Mouse (Mus musculus) midbrain, embryonic 11.5 days (tissue): Measurements from ENCODE around the gene Mri1. TPM values are rescaled to one million over a fixed set of nuclear protein-coding genes. Genes with fewer than 3 reads are reported as not detected.

ENCODE experiments used
- ATAC-seq: fragments of 200-750 bp; cut with Nextera tagmentation; 2 replicates; pipeline ENCODE4 v1.8.0; 2017; ENCODE audit warnings: moderate TSS enrichment, moderate library complexity; ENCODE audit not compliant: low FRiP score
- DNase-seq: peaks from one replicate; pipeline ENCODE4 v3.0.0; 2015; ENCODE audit warnings: low spot score; ENCODE audit errors: missing footprints
- H3K27ac ChIP-seq: fragments of 300-500 bp; sonication (generic); 2 replicates; pipeline ENCODE4 v1.5.1; 2014; ENCODE audit warnings: low read depth, low read length
- H3K27me3 ChIP-seq: fragments of 300-500 bp; sonication (generic); 2 replicates; pipeline ENCODE4 v1.6.1; 2014; ENCODE audit warnings: mild to moderate bottlenecking, low read length, moderate library complexity, mixed read lengths; ENCODE audit not compliant: control insufficient read depth, insufficient read depth
- H3K36me3 ChIP-seq: fragments of 300-500 bp; sonication (generic); 2 replicates; pipeline ENCODE4 v1.6.1; 2014; ENCODE audit warnings: mild to moderate bottlenecking, low read length, moderate library complexity, mixed read lengths; ENCODE audit not compliant: control insufficient read depth, insufficient read depth
- H3K4me1 ChIP-seq: fragments of 300-500 bp; sonication (generic); 2 replicates; pipeline ENCODE4 v1.6.1; 2014; ENCODE audit warnings: low read length; ENCODE audit not compliant: control insufficient read depth, insufficient read depth
- H3K4me2 ChIP-seq: fragments of 300-500 bp; sonication (generic); 2 replicates; pipeline ENCODE4 v1.6.1; 2014; ENCODE audit warnings: mild to moderate bottlenecking, moderate library complexity
- H3K4me3 ChIP-seq: fragments of 300-500 bp; sonication (generic); 2 replicates; pipeline ENCODE4 v1.5.1; 2014; ENCODE audit warnings: low read depth, low read length
- H3K9ac ChIP-seq: fragments of 300-500 bp; sonication (generic); 2 replicates; pipeline ENCODE4 v1.6.1; 2014; ENCODE audit warnings: low read length
- H3K9me3 ChIP-seq: fragments of 300-500 bp; sonication (generic); 2 replicates; pipeline ENCODE4 v1.6.1; 2016; ENCODE audit warnings: low read length; ENCODE audit not compliant: control insufficient read depth
- WGBS: fragments of 180-500 bp; shearing (Covaris S2); extraction: QIAGEN DNeasy Blood & Tissue Kit; methylation state at CpG from one replicate; pipeline ENCODE4 v1.1.7; 2014; 5-methylcytosine and 5-hydroxymethylcytosine counted together
- microRNA counts: library from miRNA; unstranded; fragments of <30 nt; microRNA quantifications from one replicate; lab custom pipeline; 2015
- microRNA-seq: library from miRNA; unstranded; fragments of <30 nt; microRNA quantifications from one replicate; pipeline ENCODE4, GENCODE M21; 2017
- polyA plus RNA-seq: library from polyadenylated mRNA; unstranded; fragments of >200 nt; fragmentation: Nextera tagmentation; extraction: Ambion mirVana; gene quantifications from 2 replicates; pipeline ENCODE4 v1.2.1, GENCODE M21; 2014

Gene Mri1
- polyA plus RNA-seq, 1 experiment from 2014 or later, result 52.4 TPM

DNA sequence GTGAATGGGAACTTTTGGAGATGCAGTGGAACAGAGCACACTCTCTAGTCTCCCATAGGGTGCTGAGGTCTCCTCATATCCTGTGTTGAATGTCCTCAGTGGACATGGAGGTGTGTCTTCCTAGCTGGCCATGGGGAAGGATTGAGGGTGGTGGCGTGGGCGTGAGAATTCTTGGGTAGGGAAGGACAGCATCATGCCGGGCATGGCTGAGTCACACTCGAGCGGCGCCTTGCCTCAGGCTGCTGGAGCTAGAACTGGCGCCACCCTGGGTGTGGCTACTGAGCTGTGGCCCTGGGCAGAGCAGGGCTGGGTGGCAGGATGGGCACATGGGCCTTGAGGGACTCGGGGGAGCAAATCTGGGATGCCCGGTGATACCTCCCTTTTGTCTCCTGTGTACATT, 54.7 kb downstream of the Mri1 start:
- Histone ChIP-seq H3K4me3 (no peak overlapping the region), H3K36me3 (no peaks in the 10 kb centered on the region), H3K27me3 (peaks cover 6% of the 10 kb centered on the region; the same call in 1 of the 2 replicates), H3K4me1 (peaks cover 45% of the 10 kb centered on the region), H3K9ac (no peak overlapping the region), H3K27ac (no peak overlapping the region), H3K4me2 (no peak overlapping the region), H3K9me3 (no peaks in the 10 kb centered on the region)
- no peak for DNase-seq
- no peak for ATAC-seq
- 95% methylated on average over 9 of the region's 9 CpGs for WGBS

DNA sequence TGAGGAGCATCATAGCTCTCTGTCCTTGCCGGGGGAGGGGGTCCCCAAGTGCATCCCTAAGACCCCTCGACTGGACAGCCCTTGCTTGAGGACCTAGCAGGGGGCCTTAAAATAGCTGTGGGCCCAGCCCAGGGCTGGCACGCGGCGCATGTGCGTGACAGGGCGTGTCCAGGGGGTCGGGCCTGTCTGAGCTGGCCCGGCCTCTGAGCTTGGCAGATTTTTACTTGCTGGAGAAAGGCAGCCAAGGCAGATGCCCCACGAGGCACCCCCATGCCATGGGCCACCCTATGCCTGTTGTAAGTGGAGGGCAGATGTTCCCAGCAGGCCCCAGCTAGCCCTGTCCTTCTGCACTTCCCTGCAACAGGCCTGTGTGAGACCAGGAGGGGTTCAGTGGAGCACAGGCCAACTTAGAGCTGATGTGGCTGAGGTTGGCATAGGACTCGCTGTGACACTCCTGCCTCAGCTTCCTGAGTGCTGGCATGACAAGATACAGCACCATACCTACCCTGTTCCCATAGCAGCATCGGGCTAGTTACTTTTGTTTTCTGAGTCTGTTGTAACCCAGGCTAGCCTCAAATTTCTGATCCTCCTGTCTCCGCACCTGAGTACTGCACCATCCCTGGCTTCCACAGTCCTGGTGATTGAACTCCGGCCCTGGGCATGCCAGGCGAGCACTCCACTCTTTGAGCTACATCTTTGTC, 55.4 kb downstream of the Mri1 start:
- ATAC-seq (no peak), DNase-seq (no peak)
- peak overlapping the region; percentile 43 for H3K4me3 ChIP-seq
- H3K4me2 ChIP-seq, result peak overlapping the region; percentile 83
- 69% methylated on average over 15 of the region's 15 CpGs for WGBS
- no peak overlapping the region for H3K27ac ChIP-seq
- H3K9me3 ChIP-seq, result no peaks in the 10 kb centered on the region
- peaks cover 6% of the 10 kb centered on the region; the same call in 1 of the 2 replicates for H3K27me3 ChIP-seq
- H3K36me3 ChIP-seq, result no peaks in the 10 kb centered on the region
- H3K9ac ChIP-seq, result peak overlapping the region; percentile 70
- H3K4me1 ChIP-seq, result peaks cover 45% of the 10 kb centered on the region

DNA sequence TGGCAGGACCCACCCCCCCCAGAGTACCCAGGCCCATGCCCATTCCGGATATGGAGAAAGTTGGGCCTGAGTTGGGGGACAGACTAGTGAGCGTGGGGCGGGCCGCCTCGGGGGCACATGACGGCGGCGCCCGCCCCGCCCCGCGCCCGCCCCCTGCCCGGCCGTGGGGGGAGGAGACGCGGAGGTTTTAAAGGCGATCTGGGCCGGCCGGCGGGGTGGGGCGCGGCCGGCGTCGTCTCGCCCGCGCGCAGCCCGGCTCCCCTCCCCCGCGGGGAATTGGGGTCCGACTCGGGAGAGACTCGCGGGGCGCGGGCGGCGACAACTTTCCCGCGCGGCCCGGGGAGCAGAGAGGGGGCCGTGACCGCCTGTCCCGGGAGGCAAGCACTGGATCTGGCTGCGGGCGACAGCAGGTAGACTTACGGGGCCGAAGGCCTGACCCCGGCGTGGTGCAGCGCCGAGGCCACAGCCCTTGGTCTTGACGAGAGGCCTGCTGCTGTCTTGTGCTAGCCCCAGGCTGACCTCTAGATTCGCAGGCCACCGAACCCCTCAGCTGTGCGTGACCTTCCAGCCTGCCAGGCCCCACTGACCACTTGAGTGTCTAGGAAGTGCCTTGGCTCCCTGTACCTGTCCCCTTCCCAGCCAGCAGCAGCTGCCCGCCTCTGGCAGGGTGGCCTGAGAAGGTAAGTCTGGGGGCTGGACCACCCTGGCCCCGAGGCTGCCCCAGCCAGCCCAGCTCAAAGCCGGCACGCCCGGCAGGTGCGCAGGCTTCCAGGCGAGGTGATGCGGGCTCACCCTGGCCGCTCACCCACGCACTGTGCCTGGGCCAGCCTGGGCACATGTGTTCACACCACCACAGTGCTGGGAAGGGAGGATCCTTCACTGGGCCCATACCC, 56.2 kb downstream of the Mri1 start:
- Histone ChIP-seq H3K27me3 (peaks cover 6% of the 10 kb centered on the region; the same call in 1 of the 2 replicates), H3K4me1 (peaks cover 45% of the 10 kb centered on the region), H3K27ac (no peak overlapping the region), H3K9ac (peak overlapping the region; percentile 70), H3K36me3 (no peaks in the 10 kb centered on the region), H3K4me2 (peak overlapping the region; percentile 83), H3K9me3 (no peaks in the 10 kb centered on the region), H3K4me3 (peak overlapping the region; percentile 43)
- DNase-seq, result peak; percentile 91
- no peak for ATAC-seq
- 5% methylated on average over 65 of the region's 70 CpGs for WGBS

DNA sequence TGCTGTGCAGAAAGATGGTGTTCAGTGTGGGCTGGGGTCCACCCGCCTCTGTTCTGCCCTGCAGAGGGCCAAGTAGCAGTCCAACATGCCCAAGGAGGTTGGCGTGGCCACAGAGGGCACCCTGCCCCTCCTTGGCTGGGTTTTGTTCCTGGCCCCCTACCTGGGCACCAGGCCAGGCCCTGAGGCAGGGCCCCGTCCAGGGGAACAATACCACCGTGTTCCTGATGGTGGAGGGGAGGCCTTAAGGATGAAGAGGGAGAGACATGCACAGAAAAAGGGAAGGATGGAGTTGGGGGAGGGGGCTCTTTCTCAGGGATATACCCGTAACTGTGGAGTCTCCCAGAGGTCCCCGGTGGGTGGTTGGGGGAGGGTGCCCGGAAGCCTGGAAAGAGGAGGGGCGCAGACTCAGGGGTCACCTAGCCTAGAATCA, 57.0 kb downstream of the Mri1 start:
- Histone ChIP-seq H3K9ac (peak overlapping the region; percentile 70; the same call in 1 of the 2 replicates), H3K27ac (no peak overlapping the region), H3K36me3 (no peaks in the 10 kb centered on the region), H3K4me1 (peaks cover 45% of the 10 kb centered on the region), H3K4me3 (peak overlapping the region; percentile 43; the same call in 1 of the 2 replicates), H3K4me2 (peak overlapping the region; percentile 83), H3K27me3 (peaks cover 6% of the 10 kb centered on the region; the same call in 1 of the 2 replicates), H3K9me3 (no peaks in the 10 kb centered on the region)
- no peak for ATAC-seq
- WGBS, result 33% methylated on average over 8 of the region's 8 CpGs
- peak; percentile 90 for DNase-seq

MicroRNAs encoded within 50 kb of the gene (microRNA counts, 519-probe panel; counts per million panel counts)
- microRNA mmu-miR-23a (lab: Ali Mortazavi, UCI) (4,556 counts per million, percentile 44 among the panel's probes with 10 or more counts), microRNA mmu-miR-27a (lab: Ali Mortazavi, UCI) (5,533 counts per million, percentile 71 among the panel's probes with 10 or more counts)

Small RNAs within 50 kb of the gene (microRNA-seq; reads per million reads assigned to microRNA genes)
- 6,852 reads per million, percentile 93 among the genes with 10 or more reads in this experiment for gene Mir23a
- gene Mir24-2, result not detected
- 140 reads per million, percentile 57 among the genes with 10 or more reads in this experiment for gene Mir27a
- not detected for gene Mir3074-2

Other genes starting within 250 kb of the Mri1 start
- not detected in 2 replicates for gene 2210011C24Rik, start 245.2 kb downstream of the Mri1 start, polyA plus RNA-seq
- 2.0 and 2.2 TPM in 2 replicates for gene Palm3, start 235.9 kb downstream of the Mri1 start, polyA plus RNA-seq
- gene Il27ra, start 214.7 kb downstream of the Mri1 start, polyA plus RNA-seq, result 0.23 TPM in 2 replicates
- gene Rln3, start 212.3 kb downstream of the Mri1 start, polyA plus RNA-seq, result not detected in 2 replicates
- 2.2 and 2.4 TPM in 2 replicates for gene Gm10643, start 192.2 kb downstream of the Mri1 start, polyA plus RNA-seq
- gene Rfx1, start 190.5 kb downstream of the Mri1 start, polyA plus RNA-seq, result 6.0 and 7.8 TPM in 2 replicates
- 12.2 and 14.3 TPM in 2 replicates for gene Dcaf15, start 152.6 kb downstream of the Mri1 start, polyA plus RNA-seq
- 0.25 and 0.32 TPM in 2 replicates for gene Podnl1, start 131.3 kb downstream of the Mri1 start, polyA plus RNA-seq
- gene Cc2d1a, start 109.4 kb downstream of the Mri1 start, polyA plus RNA-seq, result 7.6 and 8.9 TPM in 2 replicates
- 0.83 and 0.86 TPM in 2 replicates for gene 4930432K21Rik, start 109.3 kb downstream of the Mri1 start, polyA plus RNA-seq
- 4.7 and 4.9 TPM in 2 replicates for gene Nanos3, start 72.1 kb downstream of the Mri1 start, polyA plus RNA-seq
- gene Zswim4, start 20.3 kb downstream of the Mri1 start, polyA plus RNA-seq, result 19.4 and 24.7 TPM in 2 replicates
- gene D8Ertd738e, start 7.6 kb downstream of the Mri1 start, polyA plus RNA-seq, result 281 and 304 TPM in 2 replicates
- 22.2 and 23.3 TPM in 2 replicates for gene Ccdc130, start 13.1 kb upstream of the Mri1 start, polyA plus RNA-seq
- gene Cacna1a, start 131.1 kb upstream of the Mri1 start, polyA plus RNA-seq, result 6.3 TPM in 2 replicates